Mouse (Mus musculus) embryonic facial prominence, embryonic 11.5 days (tissue): ENCODE results near the gene Rgs3. TPM values are rescaled to one million over a fixed set of nuclear protein-coding genes. Genes with fewer than 3 reads are reported as not detected.

Experiments
- ATAC-seq: fragments of 200-750 bp; cut with Nextera tagmentation; replicated peaks from 2 replicates; pipeline ENCODE4 v1.8.0; 2017; ENCODE audit warnings: low read depth; ENCODE audit not compliant: insufficient number of reproducible peaks, low FRiP score, low TSS enrichment
- DNase-seq: peaks from one replicate; pipeline ENCODE4 v3.0.0-alpha.2; 2015; ENCODE audit warnings: low spot score
- H3K27ac ChIP-seq: fragments of 300-500 bp; sonication (generic); replicated peaks from 2 replicates; pipeline ENCODE4 v1.5.1; 2014; ENCODE audit warnings: mild to moderate bottlenecking, low read depth, low read length, control low read depth
- H3K27me3 ChIP-seq: fragments of 300-500 bp; sonication (generic); 2 replicates; pipeline ENCODE4 v1.6.1; 2014; ENCODE audit warnings: mild to moderate bottlenecking, low read length, moderate library complexity, mixed read lengths; ENCODE audit not compliant: control insufficient read depth, insufficient read depth
- H3K36me3 ChIP-seq: fragments of 300-500 bp; sonication (generic); replicated peaks from 2 replicates; pipeline ENCODE4 v1.6.1; 2014; ENCODE audit warnings: low read depth, mild to moderate bottlenecking, low read length, moderate library complexity, mixed read lengths; ENCODE audit not compliant: control insufficient read depth, insufficient read depth
- H3K4me1 ChIP-seq: fragments of 300-500 bp; sonication (generic); 2 replicates; pipeline ENCODE4 v1.6.1; 2014; ENCODE audit warnings: low read length, mixed read lengths; ENCODE audit not compliant: control insufficient read depth, insufficient read depth
- H3K4me2 ChIP-seq: fragments of 300-500 bp; sonication (generic); 2 replicates; pipeline ENCODE4 v1.6.1; 2014; ENCODE audit warnings: low read depth, mild to moderate bottlenecking, control low read depth, low read length, moderate library complexity
- H3K4me3 ChIP-seq: fragments of 300-500 bp; sonication (generic); 2 replicates; pipeline ENCODE4 v1.5.1; 2014; ENCODE audit warnings: low read depth, low read length, control low read depth
- H3K9ac ChIP-seq: fragments of 300-500 bp; sonication (generic); replicated peaks from 2 replicates; pipeline ENCODE4 v1.6.1; 2014; ENCODE audit warnings: mild to moderate bottlenecking, control low read depth, low read length
- H3K9me3 ChIP-seq: fragments of 300-500 bp; sonication (generic); replicated peaks from 2 replicates; pipeline ENCODE4 v1.6.1; 2016; ENCODE audit warnings: mild to moderate bottlenecking, low read length, inconsistent platforms, mixed read lengths; ENCODE audit not compliant: control insufficient read depth
- WGBS: fragments of 180-500 bp; shearing (Covaris S2); extraction: QIAGEN DNeasy Blood & Tissue Kit; methylation state at CpG from one replicate; pipeline ENCODE4 v1.1.7; 2014; 5-methylcytosine and 5-hydroxymethylcytosine counted together
- polyA plus RNA-seq: library from polyadenylated mRNA; unstranded; fragments of >200 nt; fragmentation: Nextera tagmentation; extraction: Ambion mirVana; gene quantifications from 2 replicates; pipeline ENCODE4 v1.2.1, GENCODE M21; 2014

Rgs3 gene
- polyA plus RNA-seq, 1 experiment from 2014 or later: 24.8 TPM

- H3K9me3 ChIP-seq: no peaks in the 10 kb centered on the region
- peaks cover 3% of the 10 kb centered on the region; the same call in 1 of the 2 replicates for H3K4me1 ChIP-seq
- H3K27me3 ChIP-seq: no peaks in the 10 kb centered on the region
- 73% methylated on average over 5 of the region's 5 CpGs for WGBS
- H3K4me2 ChIP-seq: peak overlapping the region; percentile 46; the same call in 1 of the 2 replicates
- H3K4me3 ChIP-seq: no peak overlapping the region
- no peak overlapping the region for H3K9ac ChIP-seq
- DNase-seq: no peak
- ATAC-seq: no peak
- H3K36me3 ChIP-seq: no peaks in the 10 kb centered on the region; the same call in 1 of the 2 replicates
- H3K27ac ChIP-seq: no peak overlapping the region
Measured at GRCm38 (mm10) chr4:62700426-62700825, 140.8 kb downstream of the Rgs3 start.

GRCm38 (mm10) chr4:62703151-62703550, 143.5 kb downstream of the Rgs3 start:
- Histone ChIP-seq H3K9ac (no peak overlapping the region), H3K9me3 (no peaks in the 10 kb centered on the region), H3K27me3 (no peaks in the 10 kb centered on the region), H3K4me2 (no peak overlapping the region), H3K4me3 (no peak overlapping the region), H3K36me3 (no peaks in the 10 kb centered on the region; the same call in 1 of the 2 replicates), H3K27ac (no peak overlapping the region), H3K4me1 (peaks cover 3% of the 10 kb centered on the region; the same call in 1 of the 2 replicates)
- 80% methylated on average over 9 of the region's 9 CpGs for WGBS
- ATAC-seq (no peak), DNase-seq (no peak)

GRCm38 (mm10) chr4:62704204-62704603, 144.6 kb downstream of the Rgs3 start:
- ATAC-seq (no peak), DNase-seq (no peak)
- no peaks in the 10 kb centered on the region for H3K9me3 ChIP-seq
- 93% methylated on average over 13 of the region's 13 CpGs for WGBS
- H3K27me3 ChIP-seq: no peaks in the 10 kb centered on the region
- H3K4me3 ChIP-seq: no peak overlapping the region
- no peak overlapping the region for H3K9ac ChIP-seq
- H3K36me3 ChIP-seq: no peaks in the 10 kb centered on the region; the same call in 1 of the 2 replicates
- H3K4me2 ChIP-seq: no peak overlapping the region
- peaks cover under 1% of the 10 kb centered on the region; the same call in 1 of the 2 replicates for H3K4me1 ChIP-seq
- H3K27ac ChIP-seq: no peak overlapping the region

- Histone ChIP-seq H3K9me3 (no peaks in the 10 kb centered on the region), H3K36me3 (no peaks in the 10 kb centered on the region; the same call in 1 of the 2 replicates), H3K4me3 (no peak overlapping the region), H3K27me3 (no peaks in the 10 kb centered on the region), H3K27ac (no peak overlapping the region), H3K9ac (no peak overlapping the region), H3K4me2 (no peak overlapping the region), H3K4me1 (no peaks in the 10 kb centered on the region)
- DNase-seq (no peak), ATAC-seq (no peak)
- 73% methylated on average over 10 of the region's 10 CpGs for WGBS
Measured at GRCm38 (mm10) chr4:62705013-62705412, 145.4 kb downstream of the Rgs3 start.

GRCm38 (mm10) chr4:62705749-62706148, 146.1 kb downstream of the Rgs3 start:
- no peaks in the 10 kb centered on the region for H3K27me3 ChIP-seq
- no peaks in the 10 kb centered on the region for H3K9me3 ChIP-seq
- H3K4me2 ChIP-seq: no peak overlapping the region
- ATAC-seq (no peak), DNase-seq (no peak)
- 0 out of 2 replicates have a peak overlapping the region, but pooled peaks have one; percentile 6 for H3K9ac ChIP-seq
- H3K36me3 ChIP-seq: no peaks in the 10 kb centered on the region; the same call in 1 of the 2 replicates
- no peak overlapping the region; the same call in 1 of the 2 replicates for H3K27ac ChIP-seq
- no peaks in the 10 kb centered on the region for H3K4me1 ChIP-seq
- 42% methylated on average over 3 of the region's 3 CpGs for WGBS
- H3K4me3 ChIP-seq: no peak overlapping the region

- H3K9me3 ChIP-seq: no peaks in the 10 kb centered on the region
- 88% methylated on average over 7 of the region's 7 CpGs for WGBS
- no peak for ATAC-seq
Measured at GRCm38 (mm10) chr4:62708084-62708483, 148.4 kb downstream of the Rgs3 start.

GRCm38 (mm10) chr4:62708994-62709393, 149.3 kb downstream of the Rgs3 start:
- Histone ChIP-seq H3K4me3 (no peak overlapping the region), H3K27me3 (no peaks in the 10 kb centered on the region), H3K36me3 (no peaks in the 10 kb centered on the region), H3K9me3 (no peaks in the 10 kb centered on the region), H3K4me1 (no peaks in the 10 kb centered on the region), H3K4me2 (no peak overlapping the region), H3K9ac (no peak overlapping the region), H3K27ac (no peak overlapping the region)
- no peak for DNase-seq
- no peak for ATAC-seq
- WGBS: 80% methylated on average over 1 of the region's 1 CpGs

More at GRCm38 (mm10) chr4:62708084-62708483, 148.4 kb downstream of the Rgs3 start:
- H3K4me2 ChIP-seq: no peak overlapping the region
- no peaks in the 10 kb centered on the region for H3K27me3 ChIP-seq
- no peaks in the 10 kb centered on the region for H3K4me1 ChIP-seq
- H3K27ac ChIP-seq: no peak overlapping the region
- H3K36me3 ChIP-seq: no peaks in the 10 kb centered on the region
- DNase-seq: no peak
- H3K9ac ChIP-seq: no peak overlapping the region
- H3K4me3 ChIP-seq: no peak overlapping the region

GRCm38 (mm10) chr4:62709448-62709847, 149.8 kb downstream of the Rgs3 start:
- H3K36me3 ChIP-seq: no peaks in the 10 kb centered on the region
- no peaks in the 10 kb centered on the region for H3K4me1 ChIP-seq
- H3K9me3 ChIP-seq: no peaks in the 10 kb centered on the region
- H3K27ac ChIP-seq: no peak overlapping the region
- H3K27me3 ChIP-seq: no peaks in the 10 kb centered on the region
- ATAC-seq: no peak
- H3K9ac ChIP-seq: no peak overlapping the region
- no peak overlapping the region for H3K4me3 ChIP-seq
- 86% methylated on average over 5 of the region's 5 CpGs for WGBS
- H3K4me2 ChIP-seq: no peak overlapping the region
- no peak for DNase-seq
